Mouse (Mus musculus) spleen, embryonic (tissue): ENCODE data around the gene Ccdc107.
"Not testable (repeated sequence)": the region's sequence is repeated elsewhere in the genome, so short reads cannot be mapped to it uniquely, and the experiment has no call there.

ENCODE experiments used
- CTCF ChIA-PET: fragments of 350-600 bp; sonication (Branson Sonifier 250); formaldehyde crosslinking; loops from one replicate; lab custom pipeline; 2022; lab: Charles Lee

The Ccdc107 gene

DNA sequence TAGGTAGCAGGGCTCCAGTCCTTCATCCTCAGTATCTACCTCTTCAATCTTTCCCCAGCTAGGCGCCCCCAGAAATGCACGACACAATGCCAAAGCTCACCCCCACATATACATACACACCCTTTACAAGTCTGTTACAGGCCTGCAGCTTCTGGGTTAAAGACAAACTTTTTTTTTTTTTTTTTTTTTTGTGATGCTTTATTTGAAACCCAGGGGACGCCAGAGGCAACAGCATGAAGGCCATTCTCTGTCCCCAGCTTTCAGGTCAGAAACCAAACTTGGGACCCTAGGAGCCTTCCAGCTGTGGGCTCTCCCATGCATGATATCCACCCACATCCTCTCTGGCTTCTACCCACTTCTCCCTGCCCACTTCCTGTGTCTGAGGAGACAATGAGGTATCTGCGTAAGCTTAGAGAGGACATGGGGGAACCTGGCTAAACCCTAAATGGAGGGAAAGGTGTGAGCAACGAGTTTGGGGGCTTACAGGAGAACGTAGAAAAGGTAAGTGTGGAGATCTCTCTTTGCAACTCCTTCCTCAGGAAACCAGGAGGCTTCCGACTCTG, 10.7 kb upstream of the Ccdc107 start:
- CTCF ChIA-PET, result interaction anchor here (0.6 to 1.6 kb wide), 4 partner anchors 11 to 76 kb away, joined by 3 to 5 read pairs (median 4); partner anchors contain the start of gene Ccdc107

DNA sequence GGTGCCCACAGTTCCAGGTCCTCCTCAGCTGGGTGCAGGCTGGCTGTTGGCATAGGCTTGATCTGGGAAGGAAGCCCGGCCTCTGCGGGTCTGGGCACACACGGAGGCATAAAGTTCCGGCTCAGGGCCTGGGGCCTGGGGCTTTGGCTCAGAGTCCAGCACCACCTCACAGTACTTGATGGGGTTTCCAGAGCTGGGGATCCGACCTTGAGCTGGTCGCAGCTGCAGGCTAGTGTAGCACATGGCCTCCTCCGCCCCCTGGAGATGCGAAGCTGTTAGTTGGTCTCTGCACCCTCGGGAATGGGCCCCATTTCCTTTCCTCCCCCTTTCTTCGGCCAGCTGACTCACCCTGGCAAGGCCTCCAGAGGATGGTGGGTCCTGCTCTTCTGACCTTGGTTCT, 10.1 kb upstream of the Ccdc107 start:
- CTCF ChIA-PET, result interaction anchor here (0.5 to 0.8 kb wide), 3 partner anchors 10 to 75 kb away, joined by 3 read pairs; partner anchors contain the start of gene Ccdc107

DNA sequence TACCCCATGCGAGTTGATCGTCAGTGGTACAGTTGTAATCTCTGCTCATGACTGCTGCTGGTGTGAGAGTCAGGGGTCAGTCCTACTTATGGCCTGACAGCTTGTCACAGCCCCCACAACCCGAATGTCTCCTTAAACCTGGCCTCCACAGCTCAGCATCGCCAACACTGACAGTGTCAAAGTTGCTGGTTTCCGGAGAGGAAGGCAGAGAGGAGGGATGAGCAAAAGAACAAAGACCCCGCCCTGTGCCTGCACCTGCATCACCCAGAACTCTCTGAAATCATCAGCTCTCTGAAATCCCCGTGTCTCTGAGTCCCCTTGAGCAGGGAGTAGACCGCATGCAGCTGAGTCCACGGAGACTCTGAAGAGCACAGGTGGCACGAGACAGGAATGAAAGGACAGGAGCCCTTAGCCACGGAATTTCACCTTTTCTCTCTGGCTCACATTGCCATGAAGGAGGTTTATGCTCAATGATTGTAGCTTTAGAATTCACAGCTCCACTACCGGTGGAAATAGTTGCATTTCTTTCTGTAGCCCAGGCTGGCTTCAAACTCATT, 9.1 kb upstream of the Ccdc107 start, which contains the start of gene Sit1:
Sit1 (minus strand) TSS at position 200 of the 557 bp plus-strand sequence.
- CTCF ChIA-PET, result no interaction called here

DNA sequence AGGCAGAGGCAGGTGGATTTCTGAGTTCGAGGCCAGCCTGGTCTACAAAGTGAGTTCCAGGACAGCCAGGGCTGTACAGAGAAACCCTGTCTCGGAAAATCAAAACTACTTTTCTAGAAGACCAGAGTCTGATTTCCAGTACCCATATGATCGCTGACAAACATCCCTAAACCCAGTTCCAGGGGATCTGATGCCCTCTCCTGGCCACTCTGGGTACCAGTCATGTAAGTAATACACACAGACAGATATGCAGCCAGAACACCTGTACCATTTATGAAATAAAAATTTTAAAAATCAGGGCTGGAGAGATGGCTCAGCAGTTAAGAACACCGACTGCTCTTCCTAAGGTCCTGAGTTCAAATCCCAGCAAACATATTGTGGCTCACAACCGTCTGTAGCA, 7.0 kb upstream of the Ccdc107 start:
- CTCF ChIA-PET, result not testable (repeated sequence)

DNA sequence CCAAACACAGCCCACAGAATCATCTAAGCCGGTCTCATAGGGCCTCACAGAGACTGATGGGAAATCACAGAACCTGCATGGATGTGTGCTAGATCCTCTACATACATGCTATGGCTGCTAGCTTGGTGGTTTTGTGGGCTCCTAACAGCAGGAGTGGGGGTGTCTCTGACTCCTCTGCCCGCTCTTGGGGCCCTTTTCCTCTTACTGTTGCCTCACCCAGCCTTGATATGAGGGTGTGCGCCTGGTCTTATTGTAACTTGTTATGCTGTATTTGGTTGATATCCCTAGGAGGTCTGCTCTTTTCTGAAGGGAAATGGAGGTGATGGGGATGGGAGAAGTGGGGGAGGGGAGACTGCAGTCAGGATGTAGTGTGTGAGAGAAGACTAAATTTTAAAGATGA, 3.1 kb upstream of the Ccdc107 start:
- CTCF ChIA-PET, result interaction anchor here (0.6 kb wide), 1 partner anchor 10 kb away, joined by 3 read pairs; no protein-coding TSS in a partner anchor

DNA sequence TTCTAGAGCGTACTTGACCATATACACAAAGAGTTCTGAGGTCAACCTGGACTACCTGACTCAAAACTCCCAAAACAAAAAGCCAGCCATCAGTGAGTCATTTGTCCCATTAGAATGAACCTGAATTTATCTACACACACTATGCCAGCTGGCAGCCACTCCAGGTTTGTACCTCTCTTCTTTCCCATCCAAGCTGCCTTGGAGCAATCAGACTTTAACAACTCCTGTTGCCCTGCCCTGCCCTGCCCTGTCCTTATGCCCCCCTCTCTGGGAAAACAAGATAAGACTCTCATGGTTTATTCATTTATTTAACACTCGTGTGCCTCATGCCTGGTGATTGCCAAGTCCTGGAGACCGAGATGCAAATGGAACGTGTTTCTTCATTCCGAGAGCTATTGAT, 1.9 kb upstream of the Ccdc107 start:
- CTCF ChIA-PET, result no interaction called here

DNA sequence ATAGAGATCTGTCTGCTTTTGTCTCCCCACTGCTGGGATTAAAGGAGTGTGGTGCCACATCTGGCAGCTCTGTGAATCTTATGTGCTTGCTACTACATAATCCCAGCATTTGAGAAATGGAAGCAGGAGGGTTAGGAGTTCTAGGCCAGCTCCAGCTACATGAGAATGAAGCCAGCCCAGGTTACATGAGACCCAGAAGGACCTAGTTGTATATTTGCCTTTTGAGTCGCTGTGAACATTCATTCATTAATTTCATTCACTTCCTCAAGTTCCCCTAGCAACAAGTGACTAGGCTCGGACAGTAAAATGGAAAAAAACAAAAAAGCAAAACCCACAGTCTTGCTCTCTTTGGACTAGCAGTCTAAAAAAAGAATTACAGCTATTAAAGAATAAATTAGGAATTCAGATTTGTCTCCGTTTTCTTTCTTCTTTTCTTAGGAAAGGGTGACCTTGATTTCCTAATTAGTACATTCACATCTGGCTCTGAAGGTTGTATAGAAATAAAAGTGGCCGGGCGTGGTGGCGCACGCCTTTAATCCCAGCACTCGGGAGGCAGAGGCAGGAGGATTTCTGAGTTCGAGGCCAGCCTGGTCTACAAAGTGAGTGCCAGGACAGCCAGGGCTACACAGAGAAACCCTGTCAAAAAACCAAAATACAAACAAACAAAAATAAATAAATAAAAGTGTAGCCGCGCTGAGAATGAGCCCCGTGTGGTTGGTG, 439 bp upstream of the Ccdc107 start:
- CTCF ChIA-PET, result interaction anchor here (0.7 to 1.3 kb wide), 3 partner anchors 10 to 102 kb away, joined by 3 to 5 read pairs (median 3); no protein-coding TSS in a partner anchor

DNA sequence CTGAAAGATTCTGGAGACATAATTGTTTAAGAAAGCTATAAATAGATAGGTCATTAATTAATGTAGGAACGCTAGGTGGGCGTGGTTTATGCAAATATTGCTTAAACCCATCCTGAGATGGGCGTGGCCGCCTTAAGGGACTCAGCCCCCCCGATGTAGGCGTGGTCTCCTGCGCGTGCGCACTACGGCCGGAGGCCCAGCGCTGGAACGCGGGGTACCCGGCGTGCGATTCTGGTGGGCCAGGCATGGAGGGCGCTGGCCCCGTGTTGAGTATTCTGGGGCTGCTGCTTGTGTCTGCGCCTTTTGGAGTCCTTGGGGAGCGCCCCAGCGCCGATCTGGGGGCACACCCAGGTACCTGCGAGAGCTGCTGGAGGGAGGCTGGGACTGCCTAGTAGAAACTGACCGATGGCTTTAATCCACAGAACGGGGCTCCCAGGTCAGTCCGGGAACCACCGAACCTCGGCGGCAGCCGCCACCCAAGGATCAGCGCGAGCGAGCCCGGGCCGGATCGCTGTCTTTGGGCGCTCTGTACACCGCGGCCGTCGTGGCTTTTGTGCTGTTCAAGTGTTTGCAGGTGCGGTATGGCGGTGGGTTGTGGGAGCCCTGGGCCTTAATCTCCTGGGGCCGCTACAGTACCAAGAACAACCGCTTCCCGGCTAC, 616 bp downstream of the Ccdc107 start:
- CTCF ChIA-PET, result interaction anchor here (0.7 to 1.3 kb wide), 3 partner anchors 11 to 14 kb away, joined by 3 to 19 read pairs (median 5); no protein-coding TSS in a partner anchor

DNA sequence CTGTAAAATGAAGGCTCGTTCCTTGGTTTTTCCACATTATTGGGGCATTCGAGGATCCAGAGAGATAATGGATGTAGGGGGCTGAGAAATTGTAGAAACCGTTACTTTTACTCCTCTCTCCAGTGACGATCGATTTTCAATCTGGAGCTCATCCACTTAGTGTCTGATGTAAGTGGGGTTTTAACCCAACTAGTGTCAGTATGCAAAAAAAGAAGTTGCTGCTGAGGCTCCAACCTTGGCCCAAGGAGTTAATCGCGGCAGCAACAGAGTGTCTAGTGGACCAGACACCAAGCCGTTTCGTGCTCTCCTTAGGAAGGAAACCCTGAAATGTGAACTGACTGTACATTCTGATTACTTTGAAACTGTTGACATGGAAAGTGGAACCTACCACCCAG, 1.1 kb downstream of the Ccdc107 start:
- CTCF ChIA-PET, result no interaction called here

DNA sequence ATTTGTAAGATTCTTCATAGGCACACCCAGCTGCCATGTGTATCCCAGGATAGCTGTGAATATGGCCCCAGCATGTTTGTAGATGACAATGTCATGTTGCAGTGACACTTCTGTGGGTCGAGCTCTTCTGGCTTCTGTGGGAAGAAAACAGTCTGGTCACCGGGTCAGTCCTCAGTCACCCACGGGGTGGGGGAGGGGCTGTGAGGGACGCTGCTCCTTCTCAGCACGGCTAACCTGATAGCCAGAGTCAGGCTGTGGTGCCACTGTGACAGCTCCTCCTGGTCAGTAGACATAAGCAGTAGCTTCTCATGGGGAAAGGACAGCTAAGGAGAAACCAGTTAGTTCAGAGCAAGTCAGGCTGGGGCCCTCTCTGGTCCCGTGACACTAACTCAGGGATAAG, 3.9 kb downstream of the Ccdc107 start:
- CTCF ChIA-PET, result no interaction called here

DNA sequence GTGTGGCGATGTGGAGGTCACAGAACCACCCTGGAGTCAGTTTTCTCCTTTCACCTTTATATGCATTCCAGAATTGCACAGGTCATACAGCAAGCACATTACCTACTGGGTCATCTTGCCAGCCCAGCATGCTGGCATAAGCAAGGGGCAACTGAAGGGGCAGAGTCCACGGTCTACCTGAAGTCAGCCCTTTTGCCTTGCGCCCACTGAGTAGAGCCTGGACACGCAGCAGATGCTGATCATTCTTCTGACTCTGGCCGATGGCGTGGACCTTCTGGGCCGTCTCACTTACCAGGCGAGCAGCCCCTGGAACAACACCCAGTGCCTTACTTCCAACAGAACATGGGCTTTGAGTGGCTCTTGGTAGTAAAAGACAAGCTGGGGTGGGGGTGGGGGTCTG, 4.7 kb downstream of the Ccdc107 start:
- CTCF ChIA-PET, result no interaction called here

DNA sequence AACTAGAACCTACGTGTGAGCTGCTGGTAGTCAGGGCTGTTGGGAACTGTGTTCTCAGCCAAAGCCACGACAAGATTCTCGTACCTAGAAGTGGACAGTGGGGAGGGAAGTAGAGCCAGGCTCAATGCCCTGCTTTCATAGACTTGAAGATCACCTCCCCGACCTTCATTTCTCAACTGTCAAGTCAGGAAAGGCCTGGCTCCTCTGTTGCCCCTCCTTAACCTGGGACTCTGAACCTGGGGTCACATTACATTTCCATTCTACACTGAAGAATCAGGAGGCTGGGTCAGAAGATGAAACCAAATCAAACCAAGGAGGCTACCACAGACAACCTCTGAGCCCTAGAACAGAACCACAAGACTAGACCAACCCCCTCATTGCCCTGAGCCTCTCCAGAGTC, 5.2 kb downstream of the Ccdc107 start:
- CTCF ChIA-PET, result interaction anchor here (1.2 kb wide), 1 partner anchor 22 kb away, joined by 4 read pairs; no protein-coding TSS in a partner anchor

DNA sequence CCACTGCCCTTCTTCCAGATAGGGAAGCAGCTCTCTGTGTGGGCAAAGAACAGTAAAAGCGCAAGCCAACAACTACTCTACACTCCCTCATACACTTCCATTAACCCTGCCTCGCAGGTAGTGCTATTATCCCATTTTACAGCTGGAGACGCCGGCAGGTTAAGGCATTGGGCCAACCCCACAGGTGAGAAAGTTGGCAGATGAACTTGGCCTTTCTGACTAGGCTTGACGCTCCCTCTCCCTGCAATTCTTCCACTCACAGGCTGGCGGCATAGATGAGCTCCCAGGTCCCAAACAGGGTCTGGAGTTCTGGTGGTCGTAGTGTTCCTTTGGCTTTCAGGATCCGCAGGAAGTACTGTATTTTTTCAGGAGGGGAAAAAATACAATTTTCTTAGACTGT, 6.3 kb downstream of the Ccdc107 start:
- CTCF ChIA-PET, result interaction anchor here (0.6 to 1.2 kb wide), 2 partner anchors 21 to 23 kb away, joined by 4 to 5 read pairs; no protein-coding TSS in a partner anchor

DNA sequence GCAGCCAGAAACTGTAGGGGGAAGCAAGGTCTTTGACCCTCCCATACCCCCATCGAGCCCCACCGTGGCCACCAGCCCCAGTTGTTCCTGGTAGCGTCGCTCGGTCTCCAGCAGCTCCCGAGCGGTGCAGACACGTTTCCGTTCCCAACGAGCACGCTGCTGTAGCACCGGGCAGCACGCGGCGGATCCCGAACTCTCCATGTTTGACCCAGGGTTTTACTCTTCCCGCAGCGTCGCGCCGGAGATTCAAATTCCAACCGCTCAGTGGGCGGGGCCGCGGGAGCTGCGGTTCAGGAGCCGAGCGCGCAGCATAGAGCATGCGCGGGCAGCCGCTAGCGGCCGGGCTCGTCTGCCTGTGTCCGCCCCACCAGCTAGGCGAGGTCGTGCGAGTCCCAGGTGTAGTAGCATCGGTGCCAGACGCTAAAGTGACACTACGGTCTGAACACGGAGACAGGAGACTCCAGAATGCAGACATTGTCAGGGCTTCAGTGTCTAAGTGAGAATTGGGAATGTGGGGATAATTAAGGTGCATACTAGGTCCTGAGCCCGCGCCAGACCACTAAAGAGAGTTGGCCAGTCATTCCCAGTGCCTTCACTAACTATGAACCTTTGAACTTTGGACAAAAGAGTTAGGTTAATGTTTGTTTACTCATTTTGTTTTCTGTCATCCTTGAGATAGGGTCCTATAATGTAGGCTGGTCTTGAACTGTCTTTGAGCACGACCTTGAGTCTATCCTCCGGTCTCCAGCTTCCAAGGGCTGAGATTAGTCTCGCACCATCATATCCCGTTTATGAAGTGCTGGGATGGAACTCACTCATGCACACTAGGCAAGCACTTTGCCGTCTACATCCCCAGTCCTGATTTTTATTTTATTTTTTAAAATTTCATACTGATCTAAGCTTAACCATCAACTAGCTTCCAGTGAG, 7.0 kb downstream of the Ccdc107 start, which contains the start of gene Arhgef39:
Arhgef39 (minus strand) TSS at position 289 of the 927 bp plus-strand sequence.
- CTCF ChIA-PET, result interaction anchor here (0.6 kb wide), 1 partner anchor 790 kb away, joined by 3 read pairs; no protein-coding TSS in a partner anchor

DNA sequence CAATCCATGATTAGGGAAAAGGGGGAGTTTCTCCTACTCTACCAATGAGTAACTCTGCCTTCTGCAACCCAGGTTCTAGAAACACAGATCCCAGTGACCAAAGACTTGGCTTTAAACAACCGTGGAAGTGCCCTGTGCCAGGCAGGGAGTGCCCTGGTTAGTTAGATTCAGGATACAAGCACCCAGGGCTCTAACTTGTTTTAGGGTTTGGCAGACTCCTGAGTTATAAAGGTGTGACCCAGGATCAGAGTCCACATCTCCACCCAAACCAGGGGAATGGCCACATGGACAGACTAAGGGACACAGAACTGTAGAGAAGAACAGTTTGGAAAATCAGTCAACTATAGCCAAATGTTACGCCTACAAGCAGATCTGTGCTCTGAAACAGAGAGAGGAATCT, 10.3 kb downstream of the Ccdc107 start:
- CTCF ChIA-PET, result no interaction called here

DNA sequence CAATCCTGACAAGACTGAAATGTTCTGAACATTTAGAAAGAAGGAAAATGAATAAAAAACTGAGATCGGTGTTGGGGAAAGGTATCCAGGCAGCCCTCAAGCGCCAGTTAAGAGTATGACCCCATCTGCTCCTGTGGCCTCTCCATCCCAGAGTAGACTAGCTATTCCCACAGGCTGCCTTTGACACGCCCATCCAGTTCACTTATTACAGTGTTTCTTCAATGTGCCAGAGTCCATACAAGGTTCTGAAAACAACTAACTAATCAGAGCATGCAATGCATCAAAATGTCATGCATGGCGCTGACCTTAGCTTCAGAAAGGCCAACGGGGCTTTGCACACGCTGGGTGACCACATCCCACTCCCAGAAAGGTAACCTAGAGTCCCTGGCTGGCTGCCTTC, 10.8 kb downstream of the Ccdc107 start:
- CTCF ChIA-PET, result no interaction called here

DNA sequence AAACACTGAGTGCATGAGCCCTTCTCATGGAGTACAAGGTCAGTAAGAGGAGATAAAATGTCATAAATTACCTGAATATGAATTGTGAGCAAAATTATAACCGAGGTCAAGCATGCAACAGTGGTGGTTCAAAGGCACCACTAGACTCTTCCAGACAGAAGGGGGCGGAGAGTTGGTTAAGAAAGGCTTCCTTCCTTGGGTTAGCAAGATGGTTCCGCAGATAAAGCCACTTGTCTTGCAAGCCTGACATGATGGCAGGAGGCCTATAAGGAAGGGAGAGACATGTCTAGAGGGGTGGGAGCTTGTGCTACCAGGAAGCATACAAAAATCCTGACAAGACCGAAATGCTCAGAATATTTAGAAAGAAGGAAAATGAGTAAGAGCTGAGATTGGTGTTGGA, 11.6 kb downstream of the Ccdc107 start:
- CTCF ChIA-PET, result no interaction called here

DNA sequence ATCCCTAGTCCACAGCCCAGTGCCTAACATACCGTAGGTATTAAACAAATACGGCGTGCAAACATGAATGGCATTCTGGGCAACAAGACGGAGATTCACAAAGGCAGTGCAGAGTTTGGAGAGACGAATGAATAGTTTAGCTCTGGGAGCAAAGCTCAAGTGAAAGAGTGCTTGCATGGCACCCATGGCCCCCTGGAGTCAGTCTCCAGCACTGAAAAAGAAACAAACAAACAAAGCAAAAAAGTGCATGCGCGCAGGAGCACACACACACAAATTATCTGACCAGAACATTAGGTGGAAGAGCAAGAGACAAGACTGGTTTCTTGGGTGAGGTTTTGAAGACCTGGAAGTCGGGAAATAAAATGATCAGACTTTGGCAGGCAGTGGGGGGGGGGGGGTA, 13.4 kb downstream of the Ccdc107 start:
- CTCF ChIA-PET, result no interaction called here

DNA sequence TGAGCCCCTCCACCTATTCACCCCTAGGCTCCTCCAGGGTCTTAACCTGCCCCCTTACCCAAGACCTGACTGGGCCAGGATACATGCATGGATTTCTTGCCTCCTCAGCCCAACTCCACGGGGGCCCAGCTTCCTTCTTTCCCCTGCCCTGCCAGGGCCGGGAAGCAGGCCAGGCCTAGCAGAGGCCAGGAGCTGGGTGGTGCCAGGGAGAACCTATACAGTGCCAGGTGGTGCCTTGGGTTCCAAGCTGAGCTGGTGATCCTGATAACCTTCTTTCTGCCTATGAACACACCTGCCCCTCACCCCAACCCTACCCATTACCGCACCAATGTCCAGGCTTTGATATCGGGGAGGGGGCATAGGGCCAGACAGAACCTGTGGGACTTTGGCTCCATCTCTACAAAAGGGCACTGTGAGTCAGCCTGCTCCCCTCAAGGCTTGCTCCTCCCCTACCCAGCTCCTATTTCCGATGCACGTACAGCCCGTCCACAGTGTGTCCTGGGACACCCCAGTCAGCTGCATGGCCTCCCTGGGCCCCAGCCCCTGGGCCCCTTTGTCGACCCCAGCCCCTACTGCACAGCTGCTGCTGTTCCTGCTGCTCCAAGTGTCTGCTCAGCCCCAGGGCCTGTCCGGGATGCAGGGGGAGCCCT, 14.0 kb downstream of the Ccdc107 start, which contains the start of gene Car9:
Car9 (plus strand) TSS at position 431 of the 650 bp plus-strand sequence.
- CTCF ChIA-PET, result no interaction called here
